Mouse (Mus musculus) thymus, postnatal 0 days (tissue): Measurements from ENCODE around the gene Rslcan18. TPM values are rescaled to one million over a fixed set of nuclear protein-coding genes. Genes with fewer than 3 reads are reported as not detected.
"Not testable (repeated sequence)": the region's sequence is repeated elsewhere in the genome, so short reads cannot be mapped to it uniquely, and the experiment has no call there.

Source experiments
- DNase-seq: peaks from one replicate; pipeline ENCODE4 v3.0.0-alpha.2; 2015; ENCODE audit warnings: low spot score
- polyA plus RNA-seq: library from polyadenylated mRNA; unstranded; fragments of >200 nt; fragmentation: Nextera tagmentation; extraction: Ambion mirVana; gene quantifications from 2 replicates; pipeline ENCODE4 v1.2.1, GENCODE M21; 2015

Rslcan18 gene
- 0.09 TPM in 1 of 2 replicates, not detected in the other for polyA plus RNA-seq

DNA sequence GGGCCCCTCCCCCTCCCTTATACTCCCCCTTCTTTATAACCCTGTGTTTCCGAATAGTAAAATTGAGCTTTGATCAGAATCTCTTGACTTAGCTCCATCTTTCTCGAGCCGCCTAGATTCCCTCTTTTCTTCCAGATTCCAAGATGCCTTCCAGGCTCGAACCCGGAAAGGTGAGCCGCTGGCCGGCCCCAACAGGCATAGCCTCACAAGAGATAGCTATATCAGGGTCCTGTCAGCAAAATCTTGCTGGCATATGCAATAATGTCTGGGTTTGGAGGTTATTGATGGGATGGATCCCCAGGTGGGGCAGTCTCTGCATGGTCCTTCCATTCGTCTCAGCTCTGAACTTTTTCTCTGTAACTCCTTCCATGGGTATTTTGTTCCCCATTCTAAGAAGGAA, at the start of gene Rslcan18:
Gene Rslcan18 (minus strand): TSS at position 101 of the 400 bp plus-strand sequence.
- not testable (repeated sequence) for DNase-seq

GRCm38 (mm10) chr13:67128038-67128721, 12.1 kb upstream of the Rslcan18 start:
- peak; percentile 86 for DNase-seq

DNA sequence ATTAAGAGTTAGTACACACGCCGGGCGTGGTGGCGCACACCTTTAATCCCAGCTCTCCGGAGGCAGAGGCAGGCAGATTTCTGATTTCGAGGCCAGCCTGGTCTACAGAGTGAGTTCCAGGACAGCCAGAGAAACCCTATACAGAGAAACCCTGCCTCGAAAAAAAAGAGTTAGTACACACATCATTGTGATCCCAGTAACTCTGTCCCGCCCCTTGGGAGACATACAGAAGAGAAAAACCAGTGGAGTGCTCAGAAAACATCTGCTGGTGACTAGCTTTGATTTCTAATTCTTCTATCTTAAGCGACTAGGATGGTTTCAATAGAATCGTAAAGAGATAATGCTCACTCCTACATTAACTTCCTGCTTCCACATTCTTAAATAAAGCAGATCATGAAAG, 11.4 kb upstream of the Rslcan18 start:
- DNase-seq: not testable (repeated sequence)

GRCm38 (mm10) chr13:67124460-67124859, 8.4 kb upstream of the Rslcan18 start:
- DNase-seq: no peak

GRCm38 (mm10) chr13:67121360-67121759, 5.3 kb upstream of the Rslcan18 start, which contains the start of gene Zfp759:
Gene Zfp759 (plus strand): TSS chr13:67121660.
- DNase-seq: not testable (repeated sequence)

- no peak for DNase-seq
These were observed 2.8 kb downstream of the Rslcan18 start for GRCm38 (mm10) chr13:67113287-67113686.

DNA sequence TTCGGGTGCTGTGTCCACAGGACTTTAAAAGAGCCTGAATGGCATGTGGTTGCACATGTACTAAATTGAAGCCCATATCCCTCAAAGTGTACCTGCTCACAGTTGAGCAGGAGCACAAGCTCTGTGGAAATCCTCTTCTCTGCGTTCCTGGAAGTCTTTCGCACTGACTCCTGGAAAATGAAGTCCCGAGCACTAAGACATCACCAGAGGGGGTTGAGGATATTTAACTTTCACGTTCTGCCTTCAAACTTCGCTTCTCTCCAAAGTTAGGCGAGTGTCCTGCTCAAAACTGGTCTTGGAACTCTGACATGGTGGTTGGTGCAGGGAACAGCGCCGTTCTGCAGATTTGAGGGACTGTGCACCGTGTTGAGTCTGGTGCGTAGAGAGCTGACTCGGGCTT, 4.0 kb downstream of the Rslcan18 start:
- DNase-seq: no peak

GRCm38 (mm10) chr13:67108821-67109206, 7.2 kb downstream of the Rslcan18 start:
- no peak for DNase-seq

GRCm38 (mm10) chr13:67108194-67108820, 7.8 kb downstream of the Rslcan18 start, which contains the start of gene Gm28557:
Gene Gm28557 (minus strand): TSS chr13:67108604.
- peak; percentile 96 for DNase-seq

GRCm38 (mm10) chr13:67107681-67108080, 8.4 kb downstream of the Rslcan18 start:
- DNase-seq: no peak

GRCm38 (mm10) chr13:67097876-67098275, 18.2 kb downstream of the Rslcan18 start, which contains the start of gene Zfp708:
Gene Zfp708 (minus strand): TSS chr13:67097976.
- DNase-seq: no peak

DNA sequence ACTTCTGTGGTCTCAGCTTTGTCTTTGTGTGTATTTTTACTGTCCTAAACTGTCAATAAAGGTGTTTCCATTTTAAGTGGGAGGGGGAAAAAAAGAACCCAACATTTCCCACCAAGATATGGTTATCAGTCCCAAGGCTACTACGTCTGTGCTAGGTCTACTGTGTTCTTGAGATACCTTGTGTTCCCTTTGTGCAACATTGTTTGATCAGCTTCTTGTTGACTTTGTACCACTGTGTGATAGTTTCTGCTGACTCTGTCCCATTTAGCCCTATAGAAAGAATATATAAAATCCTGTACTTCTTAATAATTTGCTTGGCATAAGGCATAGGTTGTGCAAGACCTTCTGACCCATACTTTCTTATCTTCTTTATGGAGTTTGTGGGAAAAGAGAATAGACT, 25.9 kb downstream of the Rslcan18 start:
- DNase-seq: no peak

DNA sequence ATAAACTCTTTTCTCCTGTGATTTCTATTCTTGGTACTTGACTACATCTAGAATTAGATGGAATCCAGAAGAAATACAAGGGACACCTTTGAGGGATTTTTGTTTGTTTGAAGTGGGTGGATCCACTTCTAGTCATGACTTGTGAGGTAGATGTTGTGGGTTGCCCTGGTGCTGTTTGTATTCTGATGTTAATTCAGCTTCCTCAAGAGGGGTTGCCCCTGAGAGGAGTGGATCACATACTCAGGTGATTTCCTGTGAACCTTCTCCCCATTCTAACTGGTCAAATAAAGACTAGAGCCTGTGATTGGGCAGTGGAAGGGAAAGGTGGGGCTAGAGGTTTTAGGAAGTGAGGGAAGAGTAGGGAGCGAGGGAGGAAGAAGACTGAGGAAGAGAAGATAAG, 34.1 kb downstream of the Rslcan18 start:
- DNase-seq: no peak

- peak; percentile 75 for DNase-seq
These were observed 34.8 kb downstream of the Rslcan18 start for GRCm38 (mm10) chr13:67081142-67081713.

DNA sequence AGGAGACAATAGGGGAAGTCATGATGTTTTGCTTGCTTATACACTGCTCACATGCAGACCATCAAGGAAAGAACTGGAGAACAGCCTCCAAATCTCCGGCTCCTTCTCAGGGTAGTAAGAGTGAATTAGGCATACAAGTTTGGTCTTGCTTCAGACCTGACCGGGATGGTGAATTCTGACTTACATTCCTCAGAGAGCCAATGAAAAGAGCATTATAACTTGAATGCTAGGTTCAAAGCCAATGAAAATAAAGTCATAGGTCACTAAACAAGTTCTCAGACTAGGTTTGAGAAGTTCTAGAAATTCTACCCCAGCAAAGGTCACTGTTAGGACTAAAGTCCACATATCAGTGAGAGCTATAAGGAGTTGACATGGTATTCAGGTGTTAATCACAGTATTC, 38.8 kb downstream of the Rslcan18 start:
- no peak for DNase-seq

GRCm38 (mm10) chr13:67072786-67073185, 43.3 kb downstream of the Rslcan18 start:
- no peak for DNase-seq

- no peak for DNase-seq
These were observed 50.7 kb downstream of the Rslcan18 start for GRCm38 (mm10) chr13:67065386-67065785.

GRCm38 (mm10) chr13:67062427-67062826, 53.6 kb downstream of the Rslcan18 start:
- no peak for DNase-seq

DNA sequence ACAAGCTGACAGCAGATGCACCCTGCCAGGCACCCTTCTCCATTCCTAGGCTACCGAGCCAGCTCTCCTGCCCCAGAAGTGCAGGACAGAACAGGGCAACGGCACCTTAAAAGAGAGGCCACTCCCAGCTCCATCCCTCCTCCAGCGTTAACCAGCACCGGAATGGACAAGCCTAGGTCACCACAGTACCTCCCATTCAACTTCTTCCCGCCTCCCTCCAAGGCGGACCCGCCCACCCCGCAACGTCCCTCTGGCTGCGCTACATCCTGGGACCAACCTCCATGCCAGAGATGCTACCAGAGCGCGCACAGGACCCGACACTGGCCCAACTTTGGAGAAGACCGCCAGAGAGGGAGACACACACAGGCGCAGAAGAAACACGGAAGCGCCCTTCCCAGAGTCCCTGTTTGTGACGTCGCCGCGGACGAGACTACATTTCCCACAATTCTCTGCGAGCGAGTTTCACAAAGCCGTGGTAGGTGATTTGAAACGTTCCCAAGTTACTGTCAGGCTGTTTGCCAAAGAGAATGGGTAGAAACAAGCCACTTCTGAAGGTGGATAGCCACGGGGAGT, 55.2 kb downstream of the Rslcan18 start, which contains the start of gene Zfp712:
Gene Zfp712 (minus strand): TSS at position 385 of the 573 bp plus-strand sequence.
- DNase-seq: peak; percentile 88

GRCm38 (mm10) chr13:67060161-67060785, 55.8 kb downstream of the Rslcan18 start:
- DNase-seq: no peak
